Mouse (Mus musculus) cerebellum, postnatal 14 days (tissue): Measurements from ENCODE around the gene Hipk2.

ENCODE experiments used
- DNase-seq, 2 experiments: peaks; one replicate each; pipeline ENCODE4 v3.0.0; 2021; ENCODE audit warnings: mixed read lengths in 2 of 2

Gene Hipk2

DNA sequence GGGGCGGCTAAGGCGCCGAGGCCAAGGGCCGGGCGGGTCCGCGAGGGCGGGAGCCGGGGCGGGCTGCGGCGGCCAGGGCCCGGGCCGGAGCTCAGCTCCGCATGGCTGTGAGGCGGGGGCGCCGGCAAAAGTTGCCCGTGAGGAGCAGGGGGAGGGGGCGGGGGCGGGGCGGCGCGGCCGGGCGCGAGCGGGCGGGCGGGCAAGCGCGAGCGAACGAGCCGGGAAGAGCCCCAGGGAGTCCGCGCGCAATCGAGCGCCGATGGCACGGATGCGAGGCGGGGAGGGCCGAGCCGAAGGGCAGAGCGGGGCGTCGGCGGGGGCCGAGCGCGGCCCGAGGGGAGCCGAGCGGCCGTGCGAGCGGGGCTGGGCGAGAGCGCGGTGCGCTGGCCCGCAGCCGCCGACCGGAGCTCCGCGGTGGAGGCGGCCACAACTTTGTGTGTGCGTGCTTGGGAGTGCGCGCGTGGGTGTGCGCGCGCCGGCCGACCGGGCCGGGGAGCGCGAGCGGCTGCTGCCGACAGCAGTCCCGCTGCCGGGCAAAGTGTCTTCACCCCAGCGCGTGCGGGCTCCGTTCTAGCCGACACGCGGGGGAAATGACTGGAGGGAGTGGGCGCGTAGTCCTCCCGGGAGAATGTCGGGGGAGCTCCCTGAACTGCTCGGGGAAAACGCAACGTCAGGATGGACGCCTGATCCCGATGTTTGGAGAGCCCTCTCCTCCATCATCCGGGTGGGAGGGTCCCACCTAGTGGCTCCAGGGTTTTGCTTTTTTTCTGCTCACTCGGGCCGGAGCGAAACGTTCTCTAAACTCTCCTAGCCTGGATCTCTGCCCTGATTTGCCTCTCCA is at the start of gene Hipk2:
Gene Hipk2, minus strand, starts transcription at position 95 of the 841 bp plus-strand sequence.
- peak; percentile 77 to 83 for DNase-seq

DNA sequence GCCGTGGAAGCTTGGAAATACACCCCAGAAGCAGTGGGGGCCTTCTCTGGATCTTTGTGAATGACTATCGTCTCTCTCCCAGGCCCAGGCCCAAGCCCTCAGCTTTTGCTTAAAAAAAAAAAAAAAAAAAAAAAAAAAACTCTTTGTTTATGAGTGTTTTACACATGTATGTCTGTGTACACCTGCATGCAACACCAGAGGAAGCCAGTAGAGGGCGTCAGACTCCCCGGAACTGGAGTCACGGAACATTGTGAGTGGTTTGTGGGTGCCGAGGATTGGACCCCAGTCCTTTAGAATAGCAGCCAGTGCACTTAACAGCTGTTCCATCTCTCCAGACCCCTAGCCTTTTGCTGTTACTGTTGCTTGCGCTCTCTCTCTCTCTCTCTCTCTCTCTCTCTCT is 49.8 kb upstream of the Hipk2 start:
- DNase-seq = peak in 1 of 2 experiments; percentile 36

DNA sequence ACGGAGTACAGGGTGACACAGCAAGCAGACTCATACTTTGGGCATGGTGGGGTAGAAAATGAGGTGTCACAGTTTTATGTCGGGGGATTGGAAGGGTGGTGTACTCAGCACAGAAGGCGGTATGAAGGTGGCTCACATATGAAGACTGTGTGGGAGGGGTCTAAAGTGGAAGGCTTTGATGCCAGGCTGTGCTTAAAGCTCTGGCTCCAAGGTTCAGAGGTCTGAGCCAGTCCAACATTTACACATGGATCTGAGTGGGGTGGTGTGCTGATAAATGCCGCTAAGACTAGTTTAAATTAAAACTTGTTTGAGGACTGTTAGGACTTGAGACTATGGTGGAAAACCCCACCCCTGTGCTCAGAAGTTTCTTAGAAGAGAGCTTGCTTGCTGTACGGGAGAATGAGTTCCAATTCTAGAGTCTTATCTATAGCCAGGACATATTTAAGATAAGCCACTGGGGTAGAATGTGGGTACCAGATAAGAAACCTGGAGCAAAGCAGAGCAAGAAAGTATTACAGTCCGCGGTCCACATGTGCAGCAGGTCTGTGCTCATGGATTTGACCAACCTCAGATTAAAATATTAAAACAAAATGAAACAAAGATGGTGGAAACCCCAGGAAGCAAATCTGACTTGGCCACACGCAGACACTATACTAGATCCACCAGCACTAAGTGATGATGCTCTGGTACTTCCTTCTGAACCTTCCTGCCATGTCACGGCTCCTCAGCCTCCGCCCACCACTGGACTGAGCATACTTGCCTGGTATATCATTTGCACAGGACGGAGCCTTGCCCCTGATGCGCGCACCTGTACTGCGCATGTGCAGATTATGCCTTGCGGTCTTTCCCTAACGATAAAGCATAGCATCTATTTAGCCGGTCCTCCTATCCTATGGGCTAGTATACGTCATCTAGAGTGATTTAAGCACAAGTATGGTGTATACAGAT is 48.2 kb upstream of the Hipk2 start:
- no peak for DNase-seq

DNA sequence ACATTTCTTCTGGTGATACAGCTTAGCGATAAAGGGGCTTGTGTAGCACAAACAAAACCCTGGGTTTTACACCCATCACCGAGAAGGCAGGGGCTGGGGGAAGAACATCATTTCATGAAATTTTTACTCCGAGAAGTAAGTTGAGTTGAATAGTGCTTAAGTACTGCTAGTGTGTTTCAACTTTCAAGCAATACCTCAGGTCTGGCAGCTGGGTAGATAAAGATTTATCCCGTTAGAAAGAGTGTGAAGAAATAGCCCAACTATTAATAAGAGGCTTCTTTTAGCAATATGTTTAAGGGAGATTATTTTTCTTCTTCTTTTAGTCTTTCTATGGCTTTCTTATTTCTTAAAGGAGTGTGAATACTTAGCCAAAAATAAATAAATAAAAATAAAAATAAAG is 47.5 kb upstream of the Hipk2 start:
- no peak for DNase-seq

DNA sequence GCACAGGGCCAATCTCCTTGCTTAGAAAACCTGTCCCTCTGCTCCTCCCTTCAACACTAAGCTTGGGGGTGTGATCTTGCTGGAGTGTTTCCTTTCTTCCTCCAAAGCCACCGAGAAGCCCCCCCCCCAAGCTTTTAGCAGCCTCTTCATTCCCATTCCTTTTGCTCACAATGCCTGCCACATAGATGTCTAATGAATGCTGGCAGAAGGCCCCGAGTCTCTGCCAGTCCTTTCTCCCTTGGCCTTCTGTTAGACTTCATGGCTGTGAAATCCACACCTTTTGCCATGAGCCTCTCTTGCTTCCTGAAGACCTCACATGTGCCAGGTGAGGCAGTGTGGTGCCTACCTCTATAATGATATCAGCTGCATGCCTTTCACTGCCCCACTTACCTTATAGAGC is 46.6 kb upstream of the Hipk2 start:
- peak; percentile 74 to 83 for DNase-seq

DNA sequence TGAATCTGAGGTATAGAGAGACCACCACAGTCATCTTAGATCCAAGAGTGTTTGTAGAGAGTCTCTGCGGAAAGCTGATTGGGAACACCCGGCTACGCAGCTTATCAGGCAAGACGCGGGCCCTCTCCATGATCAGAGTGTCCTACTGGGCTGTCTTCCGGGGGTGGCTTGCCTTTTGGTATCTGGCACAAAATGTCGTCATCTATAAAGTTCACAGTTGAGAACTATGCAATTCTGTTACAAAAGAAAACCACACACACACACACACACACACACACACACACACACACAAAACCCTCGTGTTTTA is 45.8 kb upstream of the Hipk2 start:
- DNase-seq = no peak

DNA sequence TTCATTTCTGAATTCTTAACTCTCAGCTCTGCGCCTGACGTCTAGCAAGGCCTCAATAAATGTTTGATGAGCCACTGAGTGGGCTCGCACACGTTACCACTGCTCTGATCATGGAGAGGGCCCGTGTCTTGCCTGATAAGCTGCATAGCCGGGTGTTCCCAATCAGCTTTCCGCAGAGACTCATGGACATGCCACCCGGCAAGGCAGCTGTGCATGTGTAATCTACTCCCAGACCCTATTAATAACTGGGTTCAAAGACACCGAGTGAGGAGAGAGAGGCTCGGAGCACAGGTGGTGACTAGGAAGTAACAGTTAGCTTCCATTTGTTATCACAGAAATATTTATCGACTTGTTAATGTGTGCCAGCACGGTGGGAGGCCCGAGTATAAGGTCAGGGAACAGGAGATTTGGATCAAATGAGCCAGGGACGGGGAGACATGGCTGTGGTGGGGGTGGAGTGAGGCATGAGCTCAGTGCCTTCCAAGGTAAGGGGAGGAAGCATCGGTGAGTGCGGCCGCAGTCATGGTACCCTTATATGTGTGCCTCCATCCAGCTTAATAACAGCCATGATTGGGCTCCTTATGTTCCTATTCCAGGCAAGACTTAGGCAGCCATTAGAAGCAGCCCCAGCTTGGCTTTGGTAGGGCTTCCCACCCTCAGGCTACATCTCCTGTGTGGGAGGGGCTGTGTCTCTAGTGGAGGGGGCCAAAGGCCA is 45.3 kb upstream of the Hipk2 start:
- DNase-seq = peak in 1 of 2 experiments; percentile 12

DNA sequence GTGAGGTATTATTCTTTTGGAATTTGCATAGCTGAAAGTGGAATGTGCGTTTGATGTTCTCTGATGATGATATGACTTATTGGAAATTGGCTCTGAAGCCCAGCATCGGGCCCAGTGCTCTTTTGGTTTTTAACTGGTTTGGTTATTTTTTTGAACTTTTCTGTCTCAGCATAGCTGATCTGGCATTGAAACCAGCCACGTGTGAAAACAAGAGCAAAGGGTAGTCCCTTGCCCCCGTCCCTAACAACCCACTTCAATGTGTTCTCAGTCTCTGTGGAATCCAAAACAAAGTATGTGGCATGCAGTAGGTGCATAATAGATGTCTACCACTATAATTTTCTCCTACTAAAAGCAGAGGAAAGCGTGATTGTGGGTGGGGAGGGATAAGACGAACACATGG is 44.2 kb upstream of the Hipk2 start:
- DNase-seq = no peak

DNA sequence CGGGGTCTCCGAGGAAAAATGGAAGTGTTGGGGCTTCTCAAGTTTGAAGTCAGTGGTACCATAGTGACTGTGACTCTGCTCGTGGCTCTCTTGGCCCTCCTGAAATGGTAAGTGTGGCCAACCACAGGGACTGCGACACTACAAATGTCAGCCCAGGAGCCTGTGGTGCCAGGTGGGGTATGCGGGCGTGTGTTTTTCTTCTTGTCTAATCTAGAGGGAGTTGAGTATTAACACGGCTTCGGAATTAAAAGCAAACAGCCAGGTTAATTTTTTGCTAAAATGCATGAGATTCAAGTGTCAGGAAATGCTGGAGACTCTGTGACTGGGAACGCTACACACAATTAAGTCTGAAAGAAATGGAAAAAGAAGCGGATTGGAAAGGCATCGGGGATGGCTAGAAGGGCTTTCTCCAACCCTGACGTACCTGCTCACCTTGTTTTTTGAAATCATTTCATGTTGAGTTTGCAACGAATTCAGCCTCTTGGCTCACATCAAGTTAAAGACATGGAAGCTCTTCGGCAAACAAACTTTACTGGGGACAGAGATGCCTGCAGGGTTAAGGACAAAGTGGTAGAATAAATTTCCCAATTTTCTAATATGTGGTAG is 43.3 kb upstream of the Hipk2 start:
- DNase-seq = no peak

DNA sequence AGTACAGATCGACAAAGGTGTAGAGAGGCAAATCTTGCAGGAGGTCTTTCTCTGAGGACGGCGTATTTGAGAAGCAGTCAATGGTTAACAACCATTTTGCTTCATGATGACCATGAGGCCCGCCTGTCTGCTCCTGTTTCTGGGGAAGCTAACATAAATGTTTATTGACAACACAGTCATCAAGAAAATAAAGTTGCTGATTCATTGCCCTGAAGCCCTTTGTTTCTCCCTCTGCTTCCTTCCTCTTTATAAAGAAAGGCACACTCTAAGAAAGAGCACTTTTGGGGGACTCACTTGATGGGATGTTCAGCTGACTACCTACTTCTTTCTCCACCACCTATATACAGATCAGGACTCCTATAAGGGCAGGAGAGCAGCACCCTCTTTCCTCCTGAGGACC is 42.8 kb upstream of the Hipk2 start:
- DNase-seq = no peak

DNA sequence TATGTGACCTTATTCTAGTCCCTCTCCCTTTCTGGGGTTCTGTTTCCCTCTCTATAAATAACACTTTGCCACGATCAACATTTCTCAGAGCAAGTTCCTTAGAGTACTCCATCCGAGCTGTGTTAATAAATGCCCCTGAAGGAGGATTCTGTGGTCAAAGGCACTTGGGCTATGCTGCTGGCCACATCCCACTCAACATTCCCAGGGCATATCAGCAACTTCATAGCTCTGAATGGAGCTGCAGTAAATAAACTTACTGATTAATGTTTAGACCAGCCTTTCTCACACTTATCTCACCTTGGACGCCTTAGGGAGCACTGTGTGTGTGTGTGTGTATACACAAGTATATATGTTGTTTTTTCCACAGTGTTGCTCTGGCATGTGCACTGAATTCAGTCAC is 41.5 kb upstream of the Hipk2 start:
- DNase-seq = no peak

DNA sequence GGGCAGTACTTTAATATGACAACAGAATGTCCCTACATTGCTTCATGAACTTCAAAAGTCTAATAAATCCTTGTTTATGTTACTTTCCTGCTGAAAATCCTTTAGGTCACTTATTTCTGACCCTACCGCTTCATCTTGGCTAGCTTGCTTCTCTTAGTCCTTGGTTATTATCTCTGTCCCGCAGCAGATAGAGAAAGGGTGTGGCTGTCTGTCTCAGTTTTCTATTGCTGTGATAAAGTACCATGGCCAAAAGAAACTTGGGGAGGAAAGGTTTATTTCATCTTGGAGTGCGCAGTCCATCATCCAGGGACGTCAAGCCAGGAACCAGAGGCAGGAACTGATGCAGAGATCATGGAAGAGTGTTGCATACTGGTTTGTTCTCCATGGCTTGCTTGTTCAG is 40.6 kb upstream of the Hipk2 start:
- no peak for DNase-seq

DNA sequence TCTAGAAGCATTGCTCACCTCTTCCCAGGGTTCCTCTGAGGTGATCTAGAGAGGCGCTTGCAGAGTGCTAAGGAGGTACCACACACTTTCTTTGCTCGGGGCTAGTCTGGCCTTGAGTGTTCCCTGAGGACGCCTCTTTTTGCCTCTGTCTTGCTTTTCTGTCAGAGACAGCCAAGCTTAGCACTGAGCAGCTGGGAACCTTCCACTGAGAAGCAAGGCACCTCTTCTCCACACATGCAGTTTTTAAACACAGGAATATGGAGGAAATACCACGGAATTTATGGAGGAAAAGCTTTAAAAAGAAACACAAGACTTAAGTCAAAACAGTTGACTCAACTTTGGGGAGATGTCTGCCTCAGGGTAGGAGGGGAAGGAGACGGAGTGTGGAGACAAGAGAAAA is 39.8 kb upstream of the Hipk2 start:
- no peak for DNase-seq

DNA sequence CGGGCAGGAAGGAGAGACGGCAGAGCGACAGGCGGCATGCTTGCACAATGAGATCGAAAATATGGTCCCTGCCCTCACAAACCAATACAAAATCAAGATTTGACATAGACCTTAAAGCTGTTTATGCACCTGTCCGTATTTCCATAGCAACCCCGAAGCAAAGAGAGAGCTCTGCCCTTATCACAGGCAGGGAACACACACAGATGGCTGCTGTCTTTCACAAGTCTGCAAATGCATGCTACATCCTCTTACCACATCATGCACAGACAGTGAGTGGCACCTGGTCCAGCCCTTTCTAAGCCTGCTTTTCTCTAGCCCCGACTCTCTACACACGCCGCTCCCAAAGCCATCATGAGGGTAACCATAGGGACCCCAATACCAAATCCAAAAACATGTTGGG is 38.2 kb upstream of the Hipk2 start:
- DNase-seq = no peak

DNA sequence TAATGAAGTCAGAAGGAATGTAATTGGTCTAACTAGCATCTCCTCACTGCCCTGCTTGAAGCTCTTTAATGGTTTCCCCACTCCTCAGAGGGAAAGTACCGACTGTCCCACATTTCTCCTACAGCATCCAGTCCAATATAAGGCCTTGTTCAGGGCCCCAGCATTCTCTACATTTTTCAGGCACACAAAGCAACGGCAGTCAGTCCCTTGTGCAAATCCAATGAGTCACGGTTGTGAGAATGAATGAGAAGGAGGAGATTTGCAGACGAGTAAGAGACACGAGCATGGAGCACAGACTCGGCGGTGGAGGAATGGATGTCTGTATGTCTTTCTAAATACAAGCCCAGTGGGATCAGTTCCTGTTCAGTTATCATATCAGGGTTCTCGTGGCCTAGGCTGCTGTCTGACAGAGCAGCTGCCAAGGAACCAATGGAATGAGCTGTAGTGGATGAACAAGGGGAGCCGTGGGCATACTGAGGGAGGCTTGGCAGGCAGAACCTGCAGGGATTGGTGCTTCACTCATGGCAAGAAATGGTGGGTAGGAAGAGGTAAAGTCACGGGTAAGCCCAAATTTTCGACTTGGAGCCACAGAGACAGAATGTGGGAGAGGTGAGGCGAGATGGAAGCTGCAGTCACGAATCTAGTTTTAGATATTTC is 37.5 kb upstream of the Hipk2 start:
- no peak for DNase-seq

DNA sequence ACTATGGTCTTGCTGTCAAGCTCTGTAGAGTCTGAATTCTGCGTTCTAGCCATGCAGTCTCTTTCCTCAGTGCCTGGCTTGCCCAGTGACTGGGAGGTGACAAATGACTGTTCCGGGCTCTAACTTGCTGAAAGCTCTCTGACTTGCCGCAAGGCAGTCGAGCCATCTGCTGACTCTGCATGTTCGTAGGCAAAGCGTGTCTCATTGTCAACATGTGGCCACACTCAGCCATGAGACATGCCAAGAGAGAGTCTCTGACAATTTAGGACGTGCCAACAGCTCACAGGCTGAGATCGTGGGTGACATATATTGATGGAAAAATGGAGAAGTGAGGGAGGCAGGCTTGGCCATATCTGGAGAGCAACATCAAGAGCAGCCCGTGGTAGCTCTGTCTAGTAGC is 36.9 kb upstream of the Hipk2 start:
- DNase-seq = peak; percentile 51 to 66

DNA sequence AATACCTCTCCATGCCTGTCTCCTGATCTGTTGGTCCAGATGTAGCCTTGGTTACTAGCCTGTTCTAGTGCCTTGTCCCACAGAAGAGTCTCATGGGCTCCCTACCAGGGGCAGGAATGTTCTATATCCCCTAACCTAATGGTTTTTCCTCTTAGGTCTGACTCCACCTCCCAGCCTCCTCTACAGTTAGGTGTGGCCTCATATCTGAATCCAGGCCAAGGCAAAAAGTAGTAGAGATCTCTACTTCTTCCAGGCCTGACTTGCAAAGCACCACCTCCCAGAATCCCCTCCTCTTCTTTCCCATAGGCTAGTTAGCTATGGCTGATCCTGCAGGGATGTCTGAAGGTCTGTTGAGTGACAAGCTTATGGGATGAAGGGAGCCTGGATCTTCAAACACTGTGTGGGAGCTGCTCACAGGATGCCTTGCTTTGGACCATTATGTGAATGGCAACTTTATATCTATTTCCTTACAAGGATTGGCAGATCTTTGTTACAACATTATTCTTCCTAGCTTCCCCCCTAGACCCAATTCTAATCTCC is 36.2 kb upstream of the Hipk2 start:
- DNase-seq = no peak

DNA sequence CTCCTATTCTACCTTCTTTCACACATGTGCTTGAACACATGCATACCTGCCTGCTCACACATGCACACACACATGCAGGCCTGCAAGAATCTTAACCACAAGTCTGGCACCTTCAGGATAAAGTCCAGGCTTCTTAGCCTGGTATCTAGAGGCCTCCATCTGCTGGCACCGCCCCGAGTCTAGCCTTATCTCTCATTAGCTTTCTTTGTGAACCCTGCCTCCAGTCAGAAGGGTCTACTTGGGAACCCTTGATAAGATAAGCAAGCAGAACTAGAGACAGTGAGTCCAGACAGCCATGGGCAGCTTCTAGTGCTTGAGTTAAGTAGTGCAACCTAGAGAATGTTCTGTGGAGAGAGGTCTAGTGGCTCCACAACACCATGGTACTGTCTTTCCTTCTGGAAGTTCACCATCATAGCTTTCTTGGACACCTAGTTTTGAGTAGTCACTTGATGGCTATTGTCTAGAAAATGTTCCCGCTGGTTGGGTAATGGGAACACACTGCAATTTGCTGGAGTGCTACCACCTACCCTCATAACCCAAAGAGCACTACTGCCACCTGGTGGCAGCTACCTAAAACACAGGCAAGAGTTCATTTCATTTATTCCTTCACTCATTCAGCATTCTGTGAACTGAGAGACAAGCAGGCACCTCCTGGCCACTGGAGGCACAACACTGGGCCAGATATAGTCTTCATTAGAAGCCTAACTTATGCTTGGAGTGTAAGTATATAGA is 35.0 kb upstream of the Hipk2 start:
- DNase-seq = peak; percentile 62 to 67

DNA sequence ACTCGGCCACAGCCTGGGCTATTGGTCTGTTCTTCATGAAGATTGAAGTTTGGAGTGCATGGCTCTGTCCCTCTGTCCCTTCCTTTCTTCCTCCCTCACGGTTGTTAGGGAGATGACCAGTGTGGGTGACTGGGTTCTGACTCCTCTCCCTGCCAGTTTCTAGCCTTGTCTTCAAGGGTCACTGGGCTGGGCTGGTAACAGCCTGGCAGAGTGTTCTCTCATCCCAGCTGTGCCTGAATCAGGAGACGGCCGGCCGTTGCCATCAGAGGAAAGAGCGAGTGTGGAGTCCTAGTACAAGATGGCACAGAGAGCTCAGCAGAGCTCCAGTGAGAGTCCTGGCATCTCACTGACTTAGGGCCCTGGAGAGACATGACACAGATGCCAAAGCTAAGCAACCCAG is 32.4 kb upstream of the Hipk2 start:
- peak in 1 of 2 experiments; percentile 12 for DNase-seq

DNA sequence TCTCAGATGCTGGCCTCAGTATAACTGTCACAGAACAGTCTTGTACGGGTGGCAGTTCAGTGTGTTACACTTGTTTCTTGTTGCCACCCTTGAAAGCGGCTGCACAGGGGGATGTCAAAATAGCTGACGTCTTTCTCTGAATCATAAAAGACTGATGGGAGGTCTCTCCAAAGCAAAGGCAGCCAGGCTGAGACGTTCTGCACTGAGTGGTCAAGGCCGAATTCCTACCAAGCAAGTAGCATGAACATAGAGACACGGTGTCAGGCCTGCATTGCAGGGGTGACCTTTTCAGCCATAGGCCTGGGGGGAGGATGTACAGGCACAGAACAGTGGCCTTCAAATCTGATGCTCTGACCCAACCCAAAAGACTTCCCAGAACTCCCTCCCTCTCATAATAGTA is 30.0 kb upstream of the Hipk2 start:
- DNase-seq = no peak

DNA sequence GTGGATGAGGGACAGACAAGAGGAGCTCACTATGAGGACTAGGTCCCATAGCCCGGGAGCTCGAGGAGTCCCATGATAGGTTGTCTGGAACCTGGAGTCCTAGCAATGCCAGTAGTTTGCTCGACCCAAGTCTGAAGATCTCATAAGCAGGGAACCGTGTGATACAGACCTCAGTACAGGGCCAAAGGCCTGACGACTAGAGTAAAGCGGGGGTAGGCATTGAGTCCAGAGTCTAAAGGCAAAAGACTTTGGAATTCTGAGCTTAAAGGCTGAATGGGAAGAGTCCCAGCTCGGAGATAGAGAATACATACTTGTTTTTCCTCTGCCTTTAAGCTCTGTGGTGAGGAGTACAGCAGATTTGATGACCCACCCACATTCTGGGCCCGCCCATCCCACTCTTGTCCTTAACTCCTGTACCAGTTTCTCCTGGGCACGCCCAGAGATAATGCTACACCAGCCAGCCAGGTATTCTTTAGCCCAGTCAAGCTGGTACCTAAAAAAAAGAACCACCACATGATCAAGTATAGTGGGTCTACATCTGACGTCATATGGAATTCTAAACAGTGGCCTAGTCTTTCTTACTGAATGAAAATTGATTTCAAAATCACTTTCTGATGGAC is 27.0 kb upstream of the Hipk2 start:
- no peak for DNase-seq
